Mouse (Mus musculus): ENCODE measurements around the gene Ung.

Gene Ung

DNA sequence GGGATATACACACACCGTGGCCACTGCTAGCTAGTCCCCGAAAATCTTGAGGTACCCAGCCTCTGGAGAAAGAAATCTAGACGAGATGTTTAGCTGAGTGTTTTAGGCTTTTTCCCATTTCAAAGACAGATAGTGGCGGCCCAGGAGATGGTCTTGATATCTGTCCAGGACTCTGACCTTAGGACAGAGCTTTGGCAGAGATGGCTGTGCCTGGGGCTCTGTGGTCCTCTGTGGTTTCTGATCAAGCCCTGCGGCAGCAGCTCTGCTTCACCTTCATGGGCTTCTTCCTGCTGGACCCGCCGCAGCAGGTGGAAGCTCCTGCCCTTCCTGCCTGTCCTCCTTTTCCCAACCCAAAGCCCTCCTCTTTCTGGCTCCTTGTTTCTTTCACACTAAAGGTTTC lies 40.2 kb downstream of the Ung start:
- no peak for DNase-seq (ENCODE audit: low read depth, low spot score)

DNA sequence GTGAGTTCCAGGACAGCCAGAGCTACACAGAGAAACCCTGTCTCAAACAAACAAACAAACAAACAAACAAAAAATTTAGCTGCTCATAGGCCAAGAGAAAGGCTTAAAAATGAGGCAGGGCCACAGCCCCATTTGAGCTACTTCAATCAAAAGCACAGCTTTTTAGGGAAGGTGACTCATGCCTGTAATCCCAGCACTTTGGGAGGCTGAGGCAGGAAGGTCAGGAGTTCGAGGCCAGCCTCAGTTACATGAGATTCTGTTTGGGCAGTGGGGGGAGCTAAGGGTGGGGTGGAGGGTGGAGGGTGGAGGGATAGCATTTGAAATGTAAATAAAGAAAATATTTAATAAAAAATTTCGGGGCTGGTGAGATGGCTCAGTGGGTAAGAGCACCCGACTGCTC lies 42.8 kb downstream of the Ung start:
- no peak for DNase-seq (ENCODE audit: low read depth, low spot score)

DNA sequence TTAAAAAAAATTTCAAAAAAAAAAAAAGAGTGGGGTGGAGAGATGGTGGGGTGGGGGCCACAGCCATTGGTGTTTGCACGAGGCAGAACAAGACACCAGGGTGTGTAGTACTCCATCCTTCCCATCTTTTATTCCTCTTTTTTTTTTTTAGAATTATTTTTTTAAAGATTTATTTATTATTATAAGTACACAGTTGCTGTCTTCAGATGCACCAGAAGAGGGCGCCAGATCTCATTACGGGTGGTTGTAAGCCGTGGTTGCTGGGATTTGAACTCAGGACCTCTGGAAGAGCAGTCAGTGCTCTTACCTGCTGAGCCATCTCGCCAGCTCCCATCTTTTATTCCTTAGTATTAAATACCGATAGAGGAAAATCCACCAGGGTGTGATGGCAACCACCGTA lies 43.3 kb downstream of the Ung start:
- DNase-seq (ENCODE audit: low read depth, low spot score), result no peak

DNA sequence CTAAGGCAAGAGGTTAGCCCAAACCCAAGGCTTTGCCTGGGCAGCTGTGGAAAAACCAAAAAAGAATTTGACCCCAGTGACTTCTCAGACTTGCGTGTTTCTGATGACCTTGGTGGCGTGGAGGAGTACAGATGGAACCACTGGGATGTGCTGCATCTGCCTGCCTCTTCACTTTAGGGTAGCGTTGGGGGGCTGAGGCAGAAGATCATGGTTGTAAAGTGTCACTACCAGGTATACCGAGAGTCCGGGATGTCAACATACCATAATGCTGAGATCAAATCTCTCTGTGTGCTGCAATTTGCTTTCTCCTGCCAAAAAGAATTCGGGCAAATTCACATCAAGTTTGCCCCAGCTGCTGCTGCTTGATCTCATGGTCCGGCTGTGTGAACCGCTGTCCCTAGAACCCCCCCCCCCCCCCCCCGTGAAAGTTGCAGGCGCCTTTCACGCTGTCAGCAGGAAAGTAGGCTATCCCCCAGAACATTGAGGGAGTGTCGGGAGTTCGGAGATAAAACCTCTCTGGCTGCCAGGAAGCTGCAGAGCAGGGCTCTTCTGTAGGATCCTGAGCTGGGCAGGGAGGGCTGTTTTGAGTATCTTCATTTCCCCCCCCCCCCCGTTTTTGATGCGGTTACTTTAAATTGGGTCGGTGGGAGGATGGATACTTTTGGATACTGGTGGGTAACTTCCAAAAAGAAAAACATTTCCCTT lies 43.8 kb downstream of the Ung start:
- DNase-seq (ENCODE audit: low read depth, low spot score), result no peak

DNA sequence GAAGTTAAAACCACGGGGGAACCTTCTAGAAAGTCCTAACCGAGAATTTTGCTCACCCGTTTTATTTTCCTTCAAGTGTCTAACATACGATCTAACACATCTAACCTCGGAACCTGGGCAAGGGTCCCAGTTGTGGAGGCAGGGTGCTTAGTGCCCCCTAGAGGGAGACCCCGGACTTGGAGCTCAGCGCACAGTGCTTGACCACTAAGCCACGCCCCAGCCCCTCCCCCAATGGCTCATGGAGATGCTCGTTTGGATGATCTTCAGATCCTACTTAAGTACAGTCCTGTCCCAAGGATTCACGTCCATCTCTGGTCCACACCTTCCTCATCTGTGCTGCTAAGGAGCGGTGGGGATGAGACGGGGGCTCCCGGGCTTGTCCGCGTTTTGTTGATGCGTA lies 44.5 kb downstream of the Ung start:
- peak; percentile 58 for DNase-seq (ENCODE audit: low read depth, low spot score)

DNA sequence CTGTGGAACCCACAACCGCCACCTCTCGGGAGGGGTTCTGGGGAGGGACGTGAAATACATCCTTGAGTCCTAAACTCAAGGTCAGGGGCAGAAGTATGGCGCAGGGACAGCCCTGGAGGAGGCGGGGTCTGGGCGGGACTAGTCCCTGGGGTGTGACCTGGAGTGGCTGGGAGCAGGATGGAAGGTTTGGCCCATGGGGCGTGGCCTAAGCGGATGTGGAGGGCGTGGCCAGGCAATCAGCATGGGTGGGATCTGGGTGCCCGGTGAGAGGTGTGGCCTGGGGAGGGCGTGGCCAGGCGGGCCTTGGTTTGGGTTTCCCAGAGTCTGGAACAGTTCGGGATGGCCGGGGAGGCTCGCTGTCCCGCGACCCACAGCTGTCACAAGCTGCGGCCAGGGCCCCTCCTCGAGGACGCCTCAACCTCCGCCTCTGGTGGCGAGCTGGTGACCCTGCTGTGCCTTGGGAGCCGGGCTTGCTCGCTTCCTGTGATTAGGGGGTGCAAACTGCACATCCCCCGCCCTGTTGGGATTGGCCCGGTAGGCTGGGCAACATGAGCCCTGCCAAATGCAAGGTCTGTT lies 45.5 kb downstream of the Ung start:
- DNase-seq (ENCODE audit: low read depth, low spot score), result peak; percentile 94

DNA sequence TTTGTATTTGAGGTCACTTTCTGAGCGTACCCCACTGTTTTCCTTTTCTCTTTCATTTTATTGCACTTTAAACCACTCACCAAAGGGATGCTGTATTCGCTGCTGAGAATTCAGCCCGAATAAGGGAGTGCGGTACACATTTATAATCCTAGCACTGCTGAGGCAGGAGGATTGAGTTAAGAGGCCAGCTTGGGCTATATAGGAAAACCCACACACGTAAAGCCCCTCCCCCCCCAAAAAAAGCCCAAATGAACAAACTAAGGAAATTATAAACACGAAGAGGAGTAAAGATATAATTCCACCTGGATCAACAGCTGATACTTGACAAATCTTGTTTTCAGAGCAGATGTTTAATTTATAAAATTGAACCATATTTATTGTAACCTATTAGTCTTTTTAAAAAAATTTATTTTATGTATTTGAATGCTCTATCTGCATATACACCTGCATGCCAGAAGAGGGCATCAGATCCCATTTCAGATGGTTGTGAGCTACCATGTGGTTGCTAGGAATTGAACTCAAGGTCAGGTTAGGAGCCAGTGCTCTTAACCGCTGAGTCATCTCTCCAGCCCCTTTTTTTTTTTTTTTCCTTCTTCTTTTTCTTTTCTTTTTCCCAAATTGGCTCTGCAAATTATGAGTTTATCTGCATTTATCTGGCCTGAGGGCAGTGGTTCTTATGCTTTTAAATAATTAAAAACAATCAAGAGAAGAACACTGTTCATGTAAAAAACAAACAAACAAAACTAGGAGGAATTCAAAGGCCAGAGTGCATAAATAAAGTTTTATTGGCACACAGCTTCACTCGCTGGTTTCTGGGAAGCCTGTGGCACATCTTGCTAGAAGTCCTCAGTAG lies 46.6 kb downstream of the Ung start:
- no peak for DNase-seq (ENCODE audit: low read depth, low spot score)

DNA sequence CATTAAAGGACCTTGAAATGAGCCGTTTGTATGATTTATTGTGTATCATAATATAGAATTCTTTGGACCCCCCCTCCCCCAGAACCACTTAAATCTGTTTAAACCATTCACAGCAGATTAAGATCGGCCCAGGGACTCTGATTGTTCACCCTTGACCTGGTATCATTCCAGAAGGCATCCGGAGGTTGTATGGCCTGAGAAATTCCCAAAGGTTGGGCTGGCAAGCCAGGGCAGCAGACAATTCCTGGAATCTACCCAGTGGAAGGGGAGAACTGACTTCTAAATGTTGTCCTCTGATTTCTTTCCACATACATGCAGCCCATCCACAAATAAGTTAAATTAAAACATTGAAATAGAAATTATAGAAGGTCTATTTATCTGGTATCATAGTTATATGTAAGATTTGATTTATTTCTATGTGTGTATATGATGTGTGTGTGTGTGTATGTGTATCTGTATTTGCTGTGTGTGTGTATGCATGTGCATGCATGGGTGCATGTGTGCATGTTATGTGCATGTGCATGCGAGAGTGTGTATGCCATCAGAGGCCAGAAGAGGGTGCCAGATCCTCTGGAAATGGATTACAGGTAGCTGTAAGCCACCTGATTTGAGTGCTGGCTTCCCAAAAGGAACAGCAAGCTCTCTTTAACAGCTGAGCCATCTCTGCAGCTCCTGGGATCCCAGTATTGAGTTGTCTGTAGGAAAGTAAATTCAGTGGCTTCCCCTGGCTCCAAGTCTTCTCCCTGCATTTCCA lies 48.0 kb downstream of the Ung start:
- DNase-seq (ENCODE audit: low read depth, low spot score), result no peak

DNA sequence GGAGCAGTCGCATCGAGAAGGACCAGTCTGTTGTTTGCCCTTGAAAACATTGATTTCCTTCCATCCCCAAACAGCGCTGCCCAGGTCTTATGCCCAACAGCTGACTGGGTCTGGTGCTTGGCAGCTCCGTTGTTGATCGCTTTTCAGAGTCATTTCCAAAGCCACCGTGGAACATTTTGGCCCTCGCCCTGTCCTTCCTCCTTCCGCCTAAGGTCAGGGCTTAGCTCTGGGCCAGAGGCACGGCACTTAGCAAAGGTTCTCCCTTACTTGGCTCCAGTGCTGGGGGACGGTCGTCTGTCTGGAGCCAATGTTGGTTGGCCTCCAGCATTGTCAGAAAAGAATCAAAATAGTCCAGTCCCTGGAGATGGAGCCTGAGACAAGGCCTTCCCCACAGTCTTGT lies 49.4 kb downstream of the Ung start:
- no peak for DNase-seq (ENCODE audit: low read depth, low spot score)

DNA sequence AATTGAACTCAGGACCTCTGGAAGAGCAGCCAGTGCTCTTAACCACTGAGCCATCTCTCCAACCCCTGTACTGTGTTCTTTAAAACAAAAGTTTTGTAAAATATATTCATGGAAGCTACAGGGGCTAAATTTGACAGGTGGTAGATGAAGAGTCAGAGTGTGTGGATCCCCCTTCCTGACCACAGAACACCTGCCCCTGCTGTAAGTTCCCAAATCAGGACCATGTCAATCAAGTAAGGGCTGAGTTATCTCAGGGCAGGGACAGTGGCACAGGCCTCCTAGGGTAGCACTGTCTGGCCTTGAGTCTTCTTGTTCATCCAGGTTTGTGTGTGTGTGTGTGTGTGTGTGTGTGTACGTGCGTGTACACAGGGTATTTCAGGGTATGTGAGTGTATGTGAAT lies 53.3 kb downstream of the Ung start:
- DNase-seq (ENCODE audit: low read depth, low spot score), result no peak

DNA sequence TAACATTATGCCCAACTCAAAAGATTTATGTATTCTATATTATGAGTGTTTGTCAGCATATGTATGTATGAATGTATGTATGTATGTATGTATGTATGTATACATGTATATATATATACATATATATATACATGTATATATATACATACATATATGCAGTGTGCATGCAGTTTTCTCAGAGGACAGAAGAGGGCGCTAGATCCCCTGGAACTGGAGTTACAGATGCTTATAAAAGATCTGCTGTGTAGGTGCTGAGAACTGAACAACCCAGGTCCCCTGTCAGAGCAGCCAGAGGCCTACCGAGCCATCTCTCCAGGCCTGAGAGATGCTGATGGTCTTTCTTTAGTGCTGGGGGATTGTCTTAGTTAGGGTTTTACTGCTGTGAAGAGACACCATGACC lies 56.9 kb downstream of the Ung start:
- DNase-seq (ENCODE audit: low read depth, low spot score), result no peak
